Mouse (Mus musculus) midbrain, embryonic 12.5 days (tissue): ENCODE data around the gene Trpm2. TPM values are rescaled to one million over a fixed set of nuclear protein-coding genes. Genes with fewer than 3 reads are reported as not detected.

ENCODE experiments used
- ATAC-seq: fragments of 200-750 bp; cut with Nextera tagmentation; 2 replicates; pipeline ENCODE4 v1.8.0; 2017; ENCODE audit warnings: low read depth, moderate TSS enrichment, moderate library complexity; ENCODE audit not compliant: low FRiP score
- H3K27ac ChIP-seq: fragments of 300-500 bp; sonication (generic); replicated peaks from 2 replicates; pipeline ENCODE4 v1.5.1; 2016; ENCODE audit warnings: mild to moderate bottlenecking
- H3K27me3 ChIP-seq: fragments of 300-500 bp; sonication (generic); 2 replicates; pipeline ENCODE4 v1.6.1; 2016; ENCODE audit warnings: mild to moderate bottlenecking
- H3K36me3 ChIP-seq: fragments of 300-500 bp; sonication (generic); 2 replicates; pipeline ENCODE4 v1.6.1; 2016
- H3K4me1 ChIP-seq: fragments of 300-500 bp; sonication (generic); 2 replicates; pipeline ENCODE4 v1.6.1; 2016
- H3K4me2 ChIP-seq: fragments of 300-500 bp; sonication (generic); replicated peaks from 2 replicates; pipeline ENCODE4 v1.6.1; 2016; ENCODE audit warnings: mild to moderate bottlenecking, moderate library complexity
- H3K4me3 ChIP-seq: fragments of 300-500 bp; sonication (generic); 2 replicates; pipeline ENCODE4 v1.5.1; 2016; ENCODE audit warnings: mild to moderate bottlenecking
- H3K9ac ChIP-seq: fragments of 300-500 bp; sonication (generic); replicated peaks from 2 replicates; pipeline ENCODE4 v1.6.1; 2016; ENCODE audit warnings: mild to moderate bottlenecking, moderate library complexity
- H3K9me3 ChIP-seq: fragments of 300-500 bp; sonication (generic); 2 replicates; pipeline ENCODE4 v1.6.1; 2016; ENCODE audit warnings: mild to moderate bottlenecking
- WGBS: fragments of 180-500 bp; shearing (Covaris S2); methylation state at CpG from one replicate; pipeline ENCODE4 v1.1.7; 2016; 5-methylcytosine and 5-hydroxymethylcytosine counted together
- polyA plus RNA-seq: library from polyadenylated mRNA; unstranded; fragments of >200 nt; fragmentation: Nextera tagmentation; extraction: Ambion mirVana; gene quantifications from 2 replicates; pipeline ENCODE4 v1.2.1, GENCODE M21; 2016

The Trpm2 gene
- polyA plus RNA-seq, 1 experiment from 2014 or later, result 1.5 TPM

- Histone ChIP-seq H3K4me3 (no peak overlapping the region), H3K4me1 (peaks cover 3% of the 10 kb centered on the region; the same call in 1 of the 2 replicates), H3K36me3 (no peaks in the 10 kb centered on the region), H3K9me3 (no peaks in the 10 kb centered on the region), H3K27ac (no peak overlapping the region), H3K9ac (no peak overlapping the region), H3K4me2 (no peak overlapping the region), H3K27me3 (0 out of 2 replicates have a peak, but pooled peaks cover 3% of the 10 kb centered on the region)
- no peak for ATAC-seq
- 59% methylated on average over 5 of the region's 5 CpGs for WGBS
Measured at GRCm38 (mm10) chr10:77895562-77895961, 74.8 kb downstream of the Trpm2 start.

GRCm38 (mm10) chr10:77890987-77891565 is 79.3 kb downstream of the Trpm2 start:
- ATAC-seq, result no peak
- Histone ChIP-seq H3K36me3 (no peaks in the 10 kb centered on the region), H3K27me3 (no peaks in the 10 kb centered on the region), H3K4me3 (no peak overlapping the region), H3K9ac (no peak overlapping the region), H3K4me2 (no peak overlapping the region), H3K4me1 (0 out of 2 replicates have a peak, but pooled peaks cover under 1% of the 10 kb centered on the region), H3K9me3 (peaks cover 7% of the 10 kb centered on the region; the same call in 1 of the 2 replicates), H3K27ac (no peak overlapping the region)
- 87% methylated on average over 8 of the region's 8 CpGs for WGBS

GRCm38 (mm10) chr10:77886007-77886747 is 84.2 kb downstream of the Trpm2 start:
- 55% methylated on average over 12 of the region's 12 CpGs for WGBS
- H3K4me2 ChIP-seq, result no peak overlapping the region
- H3K36me3 ChIP-seq, result no peaks in the 10 kb centered on the region
- no peak for ATAC-seq
- peaks cover 7% of the 10 kb centered on the region; the same call in 1 of the 2 replicates for H3K9me3 ChIP-seq
- no peak overlapping the region for H3K27ac ChIP-seq
- no peaks in the 10 kb centered on the region for H3K27me3 ChIP-seq
- H3K9ac ChIP-seq, result no peak overlapping the region
- H3K4me3 ChIP-seq, result no peak overlapping the region
- H3K4me1 ChIP-seq, result no peaks in the 10 kb centered on the region

GRCm38 (mm10) chr10:77882553-77882952 is 87.8 kb downstream of the Trpm2 start:
- Histone ChIP-seq H3K4me1 (no peaks in the 10 kb centered on the region), H3K9me3 (no peaks in the 10 kb centered on the region), H3K4me3 (no peak overlapping the region), H3K27me3 (no peaks in the 10 kb centered on the region; the same call in 1 of the 2 replicates), H3K27ac (no peak overlapping the region), H3K36me3 (no peaks in the 10 kb centered on the region), H3K9ac (no peak overlapping the region), H3K4me2 (no peak overlapping the region)
- no peak for ATAC-seq
- WGBS, result 85% methylated on average over 5 of the region's 5 CpGs

- WGBS, result 86% methylated on average over 3 of the region's 3 CpGs
- no peak overlapping the region for H3K4me3 ChIP-seq
- no peak overlapping the region for H3K9ac ChIP-seq
- no peaks in the 10 kb centered on the region for H3K4me1 ChIP-seq
- H3K4me2 ChIP-seq, result no peak overlapping the region
- no peak for ATAC-seq
- H3K27me3 ChIP-seq, result no peaks in the 10 kb centered on the region; the same call in 1 of the 2 replicates
- no peak overlapping the region for H3K27ac ChIP-seq
- no peaks in the 10 kb centered on the region for H3K9me3 ChIP-seq
- H3K36me3 ChIP-seq, result no peaks in the 10 kb centered on the region
Measured at GRCm38 (mm10) chr10:77880305-77880704, 90.1 kb downstream of the Trpm2 start.

GRCm38 (mm10) chr10:77878985-77879384 is 91.4 kb downstream of the Trpm2 start:
- Histone ChIP-seq H3K27me3 (no peaks in the 10 kb centered on the region; the same call in 1 of the 2 replicates), H3K27ac (no peak overlapping the region), H3K9ac (no peak overlapping the region), H3K4me3 (no peak overlapping the region), H3K36me3 (no peaks in the 10 kb centered on the region), H3K4me1 (no peaks in the 10 kb centered on the region), H3K9me3 (no peaks in the 10 kb centered on the region), H3K4me2 (no peak overlapping the region)
- ATAC-seq, result no peak
- 61% methylated on average over 6 of the region's 6 CpGs for WGBS

GRCm38 (mm10) chr10:77869651-77870050 is 100.7 kb downstream of the Trpm2 start:
- no peak for ATAC-seq
- peaks cover 3% of the 10 kb centered on the region; the same call in 1 of the 2 replicates for H3K4me1 ChIP-seq
- 81% methylated on average over 7 of the region's 7 CpGs for WGBS
- no peak overlapping the region for H3K9ac ChIP-seq
- no peak overlapping the region for H3K27ac ChIP-seq
- H3K4me3 ChIP-seq, result no peak overlapping the region
- no peaks in the 10 kb centered on the region for H3K36me3 ChIP-seq
- no peaks in the 10 kb centered on the region for H3K9me3 ChIP-seq
- H3K27me3 ChIP-seq, result no peaks in the 10 kb centered on the region
- no peak overlapping the region for H3K4me2 ChIP-seq

GRCm38 (mm10) chr10:77867546-77867945 is 102.8 kb downstream of the Trpm2 start:
- no peak overlapping the region for H3K27ac ChIP-seq
- no peaks in the 10 kb centered on the region for H3K36me3 ChIP-seq
- H3K27me3 ChIP-seq, result no peaks in the 10 kb centered on the region
- no peak for ATAC-seq
- H3K4me2 ChIP-seq, result no peak overlapping the region
- peaks cover 6% of the 10 kb centered on the region; the same call in 1 of the 2 replicates for H3K4me1 ChIP-seq
- 25% methylated on average over 1 of the region's 1 CpGs for WGBS
- H3K9me3 ChIP-seq, result no peaks in the 10 kb centered on the region
- H3K9ac ChIP-seq, result no peak overlapping the region
- H3K4me3 ChIP-seq, result no peak overlapping the region

GRCm38 (mm10) chr10:77864762-77865143 is 105.6 kb downstream of the Trpm2 start:
- ATAC-seq, result no peak
- H3K36me3 ChIP-seq, result no peaks in the 10 kb centered on the region
- no peaks in the 10 kb centered on the region for H3K27me3 ChIP-seq
- WGBS, result 40% methylated on average over 11 of the region's 11 CpGs
- H3K4me3 ChIP-seq, result peak overlapping the region; percentile 19
- no peak overlapping the region for H3K27ac ChIP-seq
- H3K4me1 ChIP-seq, result peaks cover 6% of the 10 kb centered on the region; the same call in 1 of the 2 replicates
- peak overlapping the region; percentile 15; the same call in 1 of the 2 replicates for H3K9ac ChIP-seq
- H3K9me3 ChIP-seq, result no peaks in the 10 kb centered on the region
- peak overlapping the region; percentile 33 for H3K4me2 ChIP-seq

- Histone ChIP-seq H3K9ac (peak overlapping the region; percentile 15; the same call in 1 of the 2 replicates), H3K4me1 (peaks cover 6% of the 10 kb centered on the region; the same call in 1 of the 2 replicates), H3K36me3 (no peaks in the 10 kb centered on the region), H3K27me3 (no peaks in the 10 kb centered on the region), H3K27ac (no peak overlapping the region), H3K4me3 (peak overlapping the region; percentile 19), H3K9me3 (no peaks in the 10 kb centered on the region), H3K4me2 (peak overlapping the region; percentile 33)
- ATAC-seq, result peak; percentile 66; the same call in 1 of the 2 replicates
- 34% methylated on average over 14 of the region's 14 CpGs for WGBS
Measured at GRCm38 (mm10) chr10:77864067-77864761, 106.1 kb downstream of the Trpm2 start.

- Histone ChIP-seq H3K27me3 (no peaks in the 10 kb centered on the region), H3K4me3 (no peak within 1 kb of the TSS), H3K27ac (no peak within 1 kb of the TSS), H3K9ac (no peak within 1 kb of the TSS), H3K36me3 (no peaks in the 10 kb centered on the region), H3K4me2 (no peak within 1 kb of the TSS), H3K4me1 (peaks cover 6% of the 10 kb centered on the region; the same call in 1 of the 2 replicates), H3K9me3 (no peaks in the 10 kb centered on the region)
- no peak for ATAC-seq
- 56% methylated on average over 7 of the region's 7 CpGs for WGBS
Measured at GRCm38 (mm10) chr10:77861675-77862074, 108.7 kb downstream of the Trpm2 start, which contains the start of gene Gm3285. Gene Gm3285 (plus strand): TSS chr10:77861975.
